Mouse (Mus musculus): ENCODE data around the gene Cyp3a59.

- TF ChIP-seq CTCF (IDR thresholded peaks at IDR 0.05; ENCODE audit: low read depth) (no peak), EP300 (IDR thresholded peaks at IDR 0.05; ENCODE audit: low read depth) (peak; percentile 65; the same call in 1 of the 2 replicates)
Observed at GRCm38 (mm10) chr5:146070099-146070498, 9.0 kb upstream of the Cyp3a59 start.

All from liver, postnatal 0 days (tissue).